Mouse (Mus musculus): ENCODE measurements around the gene Alkbh6.

- no peak for TF ChIP-seq CTCF (IDR thresholded peaks at IDR 0.05; ENCODE audit: low read depth)
- TF ChIP-seq EP300 (IDR thresholded peaks at IDR 0.05; ENCODE audit: low read depth): no peak
These were observed 1.6 kb downstream of the Alkbh6 start for GRCm38 (mm10) chr7:30310136-30310535.

All from liver, embryonic 14.5 days (tissue).